Comparison of ENCODE assay signal across 16 mouse cellular contexts in genomic region chrX:132574085-132574484, GRCm38 (mm10).
"Had no signal": no experiment of that assay in that cellular context is flagged by ENCODE, and none has a peak within 500 bp of the region (broad histone marks: within the 10 kb centered on the region; RNA-seq: fewer than 3 reads in every experiment).

No protein-coding gene starts in this region.

- H3K4me1 ChIP-seq: neural tube, embryonic 13.5 days; neural tube, embryonic 15.5 days; stomach, embryonic 15.5 days had no signal

- H3K4me3 ChIP-seq: neural tube, embryonic 13.5 days; neural tube, embryonic 15.5 days; stomach, embryonic 15.5 days had no signal

- H3K27me3 ChIP-seq: neural tube, embryonic 13.5 days; neural tube, embryonic 15.5 days; stomach, embryonic 15.5 days had no signal

- H3K9ac ChIP-seq: neural tube, embryonic 13.5 days; neural tube, embryonic 15.5 days; stomach, embryonic 15.5 days had no signal

- DNase-seq: retina, postnatal 1 day; right cerebral cortex, adult 18-20 months; right cerebral cortex, postnatal 14 days; right cerebral cortex, postnatal 25 days; right cerebral cortex, postnatal 4 days; spleen, adult 18-20 months; thymus, adult 18-20 months; thymus, adult 2 months; thymus, postnatal 14 days; thymus, postnatal 25 days; thymus, postnatal 36 days; thymus, postnatal 4 days had no signal

- H3K36me3 ChIP-seq: neural tube, embryonic 13.5 days; neural tube, embryonic 15.5 days; stomach, embryonic 15.5 days had no signal

- H3K9me3 ChIP-seq: neural tube, embryonic 13.5 days; neural tube, embryonic 15.5 days; stomach, embryonic 15.5 days had no signal

- H3K27ac ChIP-seq: neural tube, embryonic 13.5 days; neural tube, embryonic 15.5 days; stomach, embryonic 15.5 days; stomach, postnatal 0 days had no signal
